Mouse (Mus musculus) brain, embryonic 14.5 days (tissue): ENCODE results near the gene Serpina6.

ENCODE experiments used
- CTCF ChIP-seq: fragments of 200-500 bp; IDR thresholded peaks from 2 replicates; pipeline ENCODE4 v1.5.1; 2012; ENCODE audit warnings: inconsistent platforms, mild to moderate bottlenecking, moderate library complexity, borderline replicate concordance; ENCODE audit not compliant: insufficient read depth, insufficient read length; ENCODE audit errors: extremely low read depth
- POLR2A ChIP-seq: fragments of 200-500 bp; IDR thresholded peaks from 2 replicates; pipeline ENCODE4 v1.6.1; 2012; ENCODE audit warnings: mild to moderate bottlenecking, inconsistent platforms, borderline replicate concordance; ENCODE audit not compliant: poor library complexity, insufficient read depth, insufficient read length, severe bottlenecking; ENCODE audit errors: extremely low read depth

DNA sequence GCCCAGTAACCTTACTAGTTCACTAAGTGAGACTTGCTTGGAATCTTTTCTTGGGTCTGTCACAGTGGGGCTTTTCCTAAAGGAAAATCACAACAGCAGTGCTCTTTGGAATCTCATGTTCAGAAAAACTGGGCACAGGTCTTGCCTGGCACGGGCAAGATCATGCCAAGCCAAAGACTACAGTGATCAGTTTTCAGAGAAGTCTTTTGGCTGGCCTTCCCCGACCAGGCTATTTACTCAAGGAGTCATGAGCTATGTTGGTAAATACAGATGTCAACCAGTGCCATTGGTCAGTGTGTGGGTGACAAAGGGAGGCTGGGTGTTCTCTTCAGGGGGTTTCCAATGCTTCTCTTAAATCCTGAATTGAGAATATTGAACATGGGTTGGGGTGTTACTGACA, 2.2 kb upstream of the Serpina6 start:
- TF ChIP-seq CTCF (no peak), POLR2A (no peak)
